In the genomic region with DNA sequence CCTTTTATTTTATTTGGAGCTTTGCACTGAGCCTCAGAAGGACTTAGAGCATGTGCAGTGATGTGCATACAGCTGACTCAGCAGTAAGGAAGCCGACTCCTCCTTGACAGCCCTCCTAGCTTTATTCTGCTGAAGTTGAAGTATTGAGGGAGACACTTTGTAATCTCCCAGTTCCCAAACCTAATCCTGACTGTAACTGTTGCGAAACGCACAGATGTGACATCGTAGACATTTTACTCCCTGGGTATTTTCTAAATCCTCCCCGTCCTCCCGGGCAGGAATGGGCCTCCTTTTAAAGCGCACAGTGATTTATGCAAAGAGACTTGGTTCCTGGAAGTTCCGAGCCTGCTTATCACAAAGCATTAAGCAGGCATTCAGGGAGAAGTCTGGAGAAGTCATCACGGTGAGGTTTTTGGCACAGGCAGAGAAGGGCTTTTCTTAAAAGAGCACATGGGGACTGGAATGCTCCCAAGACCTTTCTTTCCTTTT, we compare ENCODE assay signal across 8 mouse cellular contexts.
DNase-seq lines count a peak whose midpoint lies in the region; ATAC-seq and TF ChIP-seq lines count a peak whose summit lies in the region.
"Had no signal": no experiment of that assay in that cellular context is flagged by ENCODE, and none has a peak within 500 bp of the region (broad histone marks: within the 10 kb centered on the region; RNA-seq: fewer than 3 reads in every experiment).

No protein-coding gene starts in this region.

- no peak for DNase-seq in liver, embryonic 11.5 days (ENCODE audit: low spot score)
- no peak for DNase-seq in liver, postnatal 0 days
- DNase-seq in forebrain, embryonic 11.5 days (ENCODE audit: low spot score) = no peak
- no peak for DNase-seq in lung, postnatal 10 days

- 46% methylated on average over 9 of the region's 9 CpGs for WGBS in liver, embryonic 11.5 days
- 47% methylated on average over 9 of the region's 9 CpGs for WGBS in liver, postnatal 0 days (ENCODE audit: insufficient replicate concordance)
- 26% methylated on average over 9 of the region's 9 CpGs for WGBS in embryonic facial prominence, embryonic 15.5 days
- WGBS in heart, embryonic 13.5 days = 29% methylated on average over 9 of the region's 9 CpGs
- 28% methylated on average over 9 of the region's 9 CpGs for WGBS in stomach, embryonic 14.5 days
- 53% methylated on average over 9 of the region's 9 CpGs for WGBS in forebrain, embryonic 11.5 days

- peak overlapping the region; percentile 63; the same call in 1 of the 2 replicates for H3K27ac ChIP-seq in liver, embryonic 11.5 days (ENCODE audit: low read depth, low read length)
- H3K27ac ChIP-seq in liver, postnatal 0 days (ENCODE audit: low read depth) = no peak overlapping the region
- H3K27ac ChIP-seq in embryonic facial prominence, embryonic 15.5 days (replicated peaks) = peak overlapping the region; percentile 2; the same call in 1 of the 2 replicates
- peak overlapping the region; percentile 67 for H3K27ac ChIP-seq in heart, embryonic 13.5 days (replicated peaks)
- H3K27ac ChIP-seq in stomach, embryonic 14.5 days (ENCODE audit: low read length) = peak overlapping the region; percentile 82; the same call in 1 of the 2 replicates
- no peak overlapping the region for H3K27ac ChIP-seq in forebrain, embryonic 11.5 days (ENCODE audit: low read depth, low read length)
- H3K27ac ChIP-seq: layer of hippocampus, adult 2 months had no signal

- no peak overlapping the region for H3K9ac ChIP-seq in liver, embryonic 11.5 days (ENCODE audit: low read depth, low read length)
- no peak overlapping the region for H3K9ac ChIP-seq in liver, postnatal 0 days (replicated peaks)
- H3K9ac ChIP-seq in embryonic facial prominence, embryonic 15.5 days = no peak overlapping the region
- H3K9ac ChIP-seq in heart, embryonic 13.5 days = no peak overlapping the region; the same call in 1 of the 2 replicates
- no peak overlapping the region for H3K9ac ChIP-seq in stomach, embryonic 14.5 days (replicated peaks; ENCODE audit: low read depth, low read length)
- H3K9ac ChIP-seq in forebrain, embryonic 11.5 days (ENCODE audit: low read length) = no peak overlapping the region

- no peak for TF ChIP-seq EP300 in liver, postnatal 0 days (IDR thresholded peaks at IDR 0.05; ENCODE audit: low read depth)

- no peak for TF ChIP-seq CTCF in liver, postnatal 0 days (IDR thresholded peaks at IDR 0.05; ENCODE audit: low read depth)

- no peak for ATAC-seq in liver, embryonic 11.5 days (replicated peaks; ENCODE audit: low FRiP score)
- no peak for ATAC-seq in liver, postnatal 0 days
- no peak for ATAC-seq in embryonic facial prominence, embryonic 15.5 days (ENCODE audit: insufficient number of reproducible peaks, low FRiP score, low TSS enrichment, low read depth)
- no peak for ATAC-seq in heart, embryonic 13.5 days (ENCODE audit: extremely low read depth, insufficient number of reproducible peaks, low FRiP score, low TSS enrichment)
- ATAC-seq in stomach, embryonic 14.5 days (ENCODE audit: insufficient number of reproducible peaks, insufficient read depth, low FRiP score, low read depth) = no peak; the same call in 1 of the 2 replicates
- no peak for ATAC-seq in forebrain, embryonic 11.5 days (replicated peaks; ENCODE audit: low FRiP score)

- H3K4me2 ChIP-seq in liver, embryonic 11.5 days = no peak overlapping the region
- H3K4me2 ChIP-seq in liver, postnatal 0 days (ENCODE audit: low read depth, low read length) = no peak overlapping the region
- H3K4me2 ChIP-seq in embryonic facial prominence, embryonic 15.5 days (replicated peaks) = no peak overlapping the region
- H3K4me2 ChIP-seq in heart, embryonic 13.5 days = peak overlapping the region; percentile 51
- no peak overlapping the region for H3K4me2 ChIP-seq in stomach, embryonic 14.5 days (replicated peaks; ENCODE audit: low read depth, low read length)
- H3K4me2 ChIP-seq in forebrain, embryonic 11.5 days (ENCODE audit: low read depth, low read length, severe bottlenecking) = no peak overlapping the region

- no peaks in the 10 kb centered on the region for H3K9me3 ChIP-seq in liver, embryonic 11.5 days (ENCODE audit: control insufficient read depth, low read length)
- no peaks in the 10 kb centered on the region for H3K9me3 ChIP-seq in liver, postnatal 0 days (ENCODE audit: low read length)
- no peaks in the 10 kb centered on the region for H3K9me3 ChIP-seq in embryonic facial prominence, embryonic 15.5 days (replicated peaks)
- no peaks in the 10 kb centered on the region; the same call in 1 of the 2 replicates for H3K9me3 ChIP-seq in heart, embryonic 13.5 days
- no peaks in the 10 kb centered on the region for H3K9me3 ChIP-seq in stomach, embryonic 14.5 days (ENCODE audit: control insufficient read depth, low read depth, low read length)
- H3K9me3 ChIP-seq in forebrain, embryonic 11.5 days (ENCODE audit: control insufficient read depth, low read length) = no peaks in the 10 kb centered on the region

- H3K27me3 ChIP-seq in liver, embryonic 11.5 days (replicated peaks; ENCODE audit: control insufficient read depth, insufficient read depth, low read length) = no peaks in the 10 kb centered on the region
- H3K27me3 ChIP-seq in liver, postnatal 0 days (ENCODE audit: insufficient read depth, low read length) = no peaks in the 10 kb centered on the region
- no peaks in the 10 kb centered on the region for H3K27me3 ChIP-seq in embryonic facial prominence, embryonic 15.5 days
- H3K27me3 ChIP-seq in heart, embryonic 13.5 days (replicated peaks) = no peaks in the 10 kb centered on the region
- H3K27me3 ChIP-seq in stomach, embryonic 14.5 days (ENCODE audit: control insufficient read depth, insufficient read depth, low read length) = no peaks in the 10 kb centered on the region
- H3K27me3 ChIP-seq in forebrain, embryonic 11.5 days (ENCODE audit: control insufficient read depth, insufficient read depth, low read length) = no peaks in the 10 kb centered on the region

- peaks cover 3% of the 10 kb centered on the region; the same call in 1 of the 2 replicates for H3K4me1 ChIP-seq in liver, embryonic 11.5 days (replicated peaks; ENCODE audit: control insufficient read depth, insufficient read depth, low read length)
- H3K4me1 ChIP-seq in liver, postnatal 0 days (ENCODE audit: insufficient read depth) = peaks cover 17% of the 10 kb centered on the region; the same call in 1 of the 2 replicates
- H3K4me1 ChIP-seq in embryonic facial prominence, embryonic 15.5 days = peaks cover 11% of the 10 kb centered on the region
- H3K4me1 ChIP-seq in heart, embryonic 13.5 days = peaks cover 21% of the 10 kb centered on the region
- peaks cover 10% of the 10 kb centered on the region for H3K4me1 ChIP-seq in stomach, embryonic 14.5 days (ENCODE audit: control insufficient read depth, insufficient read depth, low read length)
- no peaks in the 10 kb centered on the region for H3K4me1 ChIP-seq in forebrain, embryonic 11.5 days (replicated peaks; ENCODE audit: control insufficient read depth, insufficient read depth, low read length)

- H3K4me3 ChIP-seq in liver, embryonic 11.5 days (ENCODE audit: low read depth, low read length) = no peak overlapping the region
- H3K4me3 ChIP-seq in liver, postnatal 0 days (ENCODE audit: low read depth, low read length) = no peak overlapping the region
- no peak overlapping the region for H3K4me3 ChIP-seq in embryonic facial prominence, embryonic 15.5 days (replicated peaks)
- H3K4me3 ChIP-seq in heart, embryonic 13.5 days = no peak overlapping the region
- H3K4me3 ChIP-seq in stomach, embryonic 14.5 days (ENCODE audit: low read depth, low read length) = no peak overlapping the region
- H3K4me3 ChIP-seq in forebrain, embryonic 11.5 days (ENCODE audit: low read depth, low read length) = no peak overlapping the region
- H3K4me3 ChIP-seq: layer of hippocampus, adult 2 months had no signal

- H3K36me3 ChIP-seq in liver, embryonic 11.5 days (ENCODE audit: control insufficient read depth, insufficient read depth, low read length) = no peaks in the 10 kb centered on the region
- no peaks in the 10 kb centered on the region for H3K36me3 ChIP-seq in liver, postnatal 0 days (replicated peaks; ENCODE audit: insufficient read depth, low read length)
- H3K36me3 ChIP-seq in embryonic facial prominence, embryonic 15.5 days = no peaks in the 10 kb centered on the region
- H3K36me3 ChIP-seq in heart, embryonic 13.5 days = 0 out of 2 replicates have a peak, but pooled peaks cover 3% of the 10 kb centered on the region
- H3K36me3 ChIP-seq in stomach, embryonic 14.5 days (ENCODE audit: control insufficient read depth, insufficient read depth, low read length) = no peaks in the 10 kb centered on the region
- no peaks in the 10 kb centered on the region for H3K36me3 ChIP-seq in forebrain, embryonic 11.5 days (ENCODE audit: control insufficient read depth, insufficient read depth, low read length)

Comparison
In these comparisons a context has a peak if more than half of its experiments do, and no peak if none do; other contexts are left out.
1. H3K27ac ChIP-seq: peak in liver, embryonic 11.5 days (single experiment), embryonic facial prominence, embryonic 15.5 days (single experiment), heart, embryonic 13.5 days (single experiment) and stomach, embryonic 14.5 days (single experiment); none in liver, postnatal 0 days (single experiment) and forebrain, embryonic 11.5 days (single experiment).